Comparison of ENCODE assay signal across 8 mouse cellular contexts in genomic region chr17:65886571-65886970, GRCm38 (mm10). TPM values are rescaled to one million over a fixed set of nuclear protein-coding genes. Genes with fewer than 3 reads are reported as not detected.
DNase-seq lines count a peak whose midpoint lies in the region; ATAC-seq lines count a peak whose summit lies in the region.

No protein-coding gene starts in this region.

- no peak overlapping the region for H3K9ac ChIP-seq in liver, embryonic 11.5 days (ENCODE audit: low read depth, low read length)
- H3K9ac ChIP-seq in intestine, embryonic 15.5 days, result no peak overlapping the region
- H3K9ac ChIP-seq in neural tube, embryonic 12.5 days, result 0 out of 2 replicates have a peak overlapping the region, but pooled peaks have one; percentile 60

- no peaks in the 10 kb centered on the region for H3K9me3 ChIP-seq in liver, embryonic 11.5 days (ENCODE audit: control insufficient read depth, low read length)
- H3K9me3 ChIP-seq in forebrain, embryonic 10.5 days, result no peaks in the 10 kb centered on the region
- no peaks in the 10 kb centered on the region for H3K9me3 ChIP-seq in intestine, embryonic 15.5 days
- H3K9me3 ChIP-seq in neural tube, embryonic 12.5 days, result no peaks in the 10 kb centered on the region

- H3K27ac ChIP-seq in liver, embryonic 11.5 days (ENCODE audit: low read depth, low read length), result no peak overlapping the region
- peak overlapping the region; percentile 94; the same call in 1 of the 2 replicates for H3K27ac ChIP-seq in forebrain, embryonic 10.5 days
- H3K27ac ChIP-seq in intestine, embryonic 15.5 days, result peak overlapping the region; percentile 96
- no peak overlapping the region for H3K27ac ChIP-seq in neural tube, embryonic 12.5 days

- H3K4me2 ChIP-seq in liver, embryonic 11.5 days, result peak overlapping the region; percentile 94
- peak overlapping the region; percentile 75 for H3K4me2 ChIP-seq in intestine, embryonic 15.5 days (replicated peaks)
- peak overlapping the region; percentile 97 for H3K4me2 ChIP-seq in neural tube, embryonic 12.5 days (replicated peaks)

- peaks cover 8% of the 10 kb centered on the region for H3K4me1 ChIP-seq in liver, embryonic 11.5 days (replicated peaks; ENCODE audit: control insufficient read depth, insufficient read depth, low read length)
- peaks cover 30% of the 10 kb centered on the region for H3K4me1 ChIP-seq in forebrain, embryonic 10.5 days
- H3K4me1 ChIP-seq in intestine, embryonic 15.5 days (replicated peaks), result peaks cover 8% of the 10 kb centered on the region
- H3K4me1 ChIP-seq in neural tube, embryonic 12.5 days, result peaks cover 30% of the 10 kb centered on the region

- H3K27me3 ChIP-seq in liver, embryonic 11.5 days (replicated peaks; ENCODE audit: control insufficient read depth, insufficient read depth, low read length), result no peaks in the 10 kb centered on the region
- no peaks in the 10 kb centered on the region for H3K27me3 ChIP-seq in forebrain, embryonic 10.5 days (ENCODE audit: poor library complexity, severe bottlenecking)
- no peaks in the 10 kb centered on the region for H3K27me3 ChIP-seq in intestine, embryonic 15.5 days (replicated peaks)
- no peaks in the 10 kb centered on the region for H3K27me3 ChIP-seq in neural tube, embryonic 12.5 days (replicated peaks)

- no peaks in the 10 kb centered on the region for H3K36me3 ChIP-seq in liver, embryonic 11.5 days (ENCODE audit: control insufficient read depth, insufficient read depth, low read length)
- no peaks in the 10 kb centered on the region for H3K36me3 ChIP-seq in forebrain, embryonic 10.5 days (replicated peaks)
- H3K36me3 ChIP-seq in intestine, embryonic 15.5 days, result no peaks in the 10 kb centered on the region
- no peaks in the 10 kb centered on the region for H3K36me3 ChIP-seq in neural tube, embryonic 12.5 days

- no peak for DNase-seq in liver, embryonic 11.5 days (ENCODE audit: low spot score)
- no peak for DNase-seq in liver
- DNase-seq in forebrain, embryonic 10.5 days (ENCODE audit: extremely low spot score, low spot score), result no peak
- DNase-seq in cerebellum, adult 18-20 months, result no peak
- no peak for DNase-seq in thymus, adult 18-20 months

- 66% methylated on average over 9 of the region's 9 CpGs for WGBS in liver, embryonic 11.5 days
- WGBS in forebrain, embryonic 10.5 days, result 86% methylated on average over 9 of the region's 9 CpGs
- WGBS in intestine, embryonic 15.5 days, result 53% methylated on average over 9 of the region's 9 CpGs
- WGBS in neural tube, embryonic 12.5 days, result 73% methylated on average over 9 of the region's 9 CpGs

- ATAC-seq in liver, embryonic 11.5 days (replicated peaks; ENCODE audit: low FRiP score), result no peak
- no peak for ATAC-seq in intestine, embryonic 15.5 days
- no peak for ATAC-seq in neural tube, embryonic 12.5 days (ENCODE audit: low FRiP score, low read depth)
- ATAC-seq in activated CD4-positive, CD25-positive, alpha-beta regulatory T cell, adult 4 months, result no peak

- H3K4me3 ChIP-seq in liver, embryonic 11.5 days (ENCODE audit: low read depth, low read length), result peak overlapping the region; percentile 95
- peak overlapping the region; percentile 73 for H3K4me3 ChIP-seq in forebrain, embryonic 10.5 days
- no peak overlapping the region for H3K4me3 ChIP-seq in intestine, embryonic 15.5 days (replicated peaks)
- H3K4me3 ChIP-seq in neural tube, embryonic 12.5 days, result no peak overlapping the region

RNA-seq across cellular contexts. Expression of gene Ralbp1, which starts 1.0 kb away (rescaled TPM):
- polyA plus RNA-seq in liver, embryonic 11.5 days (2014; fragmentation: Nextera tagmentation; extraction: Ambion mirVana), result 48.7 and 55.2 TPM in 2 replicates
- 48.6 and 50.0 TPM in 2 replicates for polyA plus RNA-seq in forebrain, embryonic 10.5 days (2016; fragmentation: Nextera tagmentation; extraction: Ambion mirVana)
- polyA plus RNA-seq in intestine, embryonic 15.5 days (2015; fragmentation: Nextera tagmentation; extraction: Ambion mirVana), result 64.3 and 74.9 TPM in 2 replicates
- polyA plus RNA-seq in neural tube, embryonic 12.5 days (2016; fragmentation: Nextera tagmentation; extraction: Ambion mirVana), result 53.0 and 53.7 TPM in 2 replicates
- polyA plus RNA-seq in activated CD4-positive, CD25-positive, alpha-beta regulatory T cell, adult 4 months (2017; shearing (Covaris generic)), result 10 to 100 TPM; 39.1 to 51.8 TPM

Comparison
In these comparisons a context has a peak if more than half of its experiments do, and no peak if none do; other contexts are left out.
1. H3K27ac ChIP-seq: peak in forebrain, embryonic 10.5 days (single experiment) and intestine, embryonic 15.5 days (single experiment); none in liver, embryonic 11.5 days (single experiment) and neural tube, embryonic 12.5 days (single experiment).
2. H3K4me3 ChIP-seq: peak in liver, embryonic 11.5 days (single experiment) and forebrain, embryonic 10.5 days (single experiment); none in intestine, embryonic 15.5 days (single experiment) and neural tube, embryonic 12.5 days (single experiment).
3. Peak in every context shown above with its lines, with median percentiles within 50 percentile points of each other: H3K4me2 ChIP-seq.